Mouse (Mus musculus): ENCODE results near the gene Satb2. TPM values are rescaled to one million over a fixed set of nuclear protein-coding genes. Genes with fewer than 3 reads are reported as not detected.

The Satb2 gene
- polyA plus RNA-seq, 1 experiment from 2014 or later = 1.2 TPM

DNA sequence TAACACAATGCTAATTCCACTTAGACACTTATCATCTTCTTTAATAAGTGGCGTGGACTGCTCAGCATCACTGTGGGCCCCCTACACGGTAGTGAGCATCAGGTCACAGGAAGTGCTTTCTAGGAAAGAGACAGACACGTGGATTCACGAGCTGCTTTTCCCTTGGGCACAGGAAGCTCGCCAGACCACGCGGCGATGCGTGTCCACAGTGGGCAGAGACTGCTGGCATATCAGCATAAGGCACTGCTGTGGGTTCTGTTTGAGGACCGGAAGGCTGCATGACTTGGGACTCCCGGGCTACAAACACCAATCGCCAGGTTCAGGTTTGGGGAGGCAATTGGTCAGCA lies 22.7 kb downstream of the Satb2 start:
- Histone ChIP-seq H3K4me3 (replicated peaks) (no peak overlapping the region), H3K9me3 (replicated peaks) (no peaks in the 10 kb centered on the region), H3K27ac (replicated peaks) (no peak overlapping the region), H3K36me3 (no peaks in the 10 kb centered on the region), H3K4me1 (no peaks in the 10 kb centered on the region), H3K9ac (replicated peaks) (no peak overlapping the region), H3K4me2 (no peak overlapping the region), H3K27me3 (replicated peaks) (no peaks in the 10 kb centered on the region)
- ATAC-seq (ENCODE audit: low FRiP score) = no peak
- WGBS = 79% methylated on average over 12 of the region's 12 CpGs

DNA sequence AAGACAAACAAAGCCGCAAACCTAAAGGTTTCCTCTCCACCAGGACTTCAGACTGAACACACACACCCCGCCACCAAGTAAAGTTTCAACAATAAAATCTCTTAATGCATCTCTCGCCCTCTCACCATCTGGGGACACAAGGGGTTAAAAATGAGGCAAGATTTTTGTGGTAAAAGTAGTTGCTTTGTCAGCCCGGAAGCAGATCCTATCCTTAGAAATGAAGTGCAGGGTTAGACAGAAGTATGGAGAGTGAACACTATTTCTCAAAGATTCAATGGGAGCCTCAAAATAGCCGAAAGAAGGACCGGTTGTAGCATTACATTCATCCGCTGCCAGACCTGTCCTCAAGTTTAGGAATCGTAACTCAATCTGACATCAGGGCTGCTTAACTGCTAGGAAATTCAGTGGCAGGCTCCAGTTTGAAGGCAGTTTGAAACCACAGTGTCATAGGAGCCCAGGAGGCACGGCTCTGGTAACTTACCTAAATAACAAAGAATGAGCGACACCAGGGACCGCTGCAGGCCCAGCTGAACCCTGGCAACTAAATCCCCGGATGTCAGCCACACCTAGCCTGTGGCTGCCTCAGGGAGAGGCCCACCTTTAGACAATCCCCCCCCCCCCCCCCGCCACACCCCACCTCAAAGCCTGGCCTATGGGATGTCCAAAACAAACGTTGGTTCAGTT lies 23.3 kb downstream of the Satb2 start:
- no peak overlapping the region for H3K9ac ChIP-seq (replicated peaks)
- no peak for ATAC-seq (ENCODE audit: low FRiP score)
- no peaks in the 10 kb centered on the region for H3K36me3 ChIP-seq
- no peaks in the 10 kb centered on the region for H3K9me3 ChIP-seq (replicated peaks)
- H3K4me2 ChIP-seq = no peak overlapping the region
- H3K4me1 ChIP-seq = no peaks in the 10 kb centered on the region
- H3K27ac ChIP-seq (replicated peaks) = no peak overlapping the region
- WGBS = 72% methylated on average over 14 of the region's 14 CpGs
- no peaks in the 10 kb centered on the region for H3K27me3 ChIP-seq (replicated peaks)
- H3K4me3 ChIP-seq (replicated peaks) = no peak overlapping the region

DNA sequence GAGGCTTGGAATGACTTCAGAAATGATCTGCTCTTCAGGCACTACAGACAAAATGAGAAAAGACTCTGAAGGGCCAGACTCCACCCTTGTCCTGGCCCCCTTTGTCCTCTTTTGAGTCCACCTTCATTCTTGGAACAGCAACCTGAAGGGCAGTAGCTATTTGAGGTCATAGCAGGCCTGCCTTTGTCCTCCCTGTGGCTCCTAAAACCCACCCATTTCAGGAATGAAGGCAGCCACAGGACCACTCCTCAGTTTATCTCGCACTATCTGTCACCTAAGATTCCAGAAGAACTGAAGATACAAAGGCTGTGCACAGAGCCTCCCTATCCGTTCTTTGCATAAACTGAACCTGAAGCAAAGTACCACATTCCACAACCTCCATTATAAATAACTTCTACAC lies 24.9 kb downstream of the Satb2 start:
- H3K4me1 ChIP-seq = no peaks in the 10 kb centered on the region
- no peaks in the 10 kb centered on the region for H3K27me3 ChIP-seq (replicated peaks)
- no peaks in the 10 kb centered on the region for H3K9me3 ChIP-seq (replicated peaks)
- WGBS = 92% methylated on average over 2 of the region's 2 CpGs
- no peak overlapping the region for H3K4me2 ChIP-seq
- H3K4me3 ChIP-seq (replicated peaks) = no peak overlapping the region
- no peak for ATAC-seq (ENCODE audit: low FRiP score)
- no peak overlapping the region for H3K27ac ChIP-seq (replicated peaks)
- no peak overlapping the region for H3K9ac ChIP-seq (replicated peaks)
- no peaks in the 10 kb centered on the region for H3K36me3 ChIP-seq

DNA sequence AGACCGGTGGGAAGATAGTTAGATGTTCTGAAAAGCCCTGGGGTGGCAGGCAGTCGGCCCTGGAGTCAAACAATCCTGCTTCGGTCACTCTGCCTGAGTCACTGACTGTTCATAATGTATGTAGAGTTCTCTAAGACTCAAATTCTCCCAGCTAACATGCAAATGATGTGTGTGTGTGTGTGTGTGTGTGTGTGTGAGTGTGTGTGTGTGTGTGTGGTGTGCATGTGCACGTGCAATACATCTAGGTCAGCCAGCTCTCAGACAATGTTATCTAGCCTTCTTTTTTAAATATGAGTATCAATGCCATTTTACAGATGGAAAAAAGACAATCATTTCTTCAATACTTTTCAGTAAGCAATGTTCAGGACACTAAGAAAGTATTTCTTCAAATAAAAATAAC lies 26.5 kb downstream of the Satb2 start:
- Histone ChIP-seq H3K9ac (replicated peaks) (no peak overlapping the region), H3K27ac (replicated peaks) (no peak overlapping the region), H3K36me3 (no peaks in the 10 kb centered on the region), H3K4me2 (no peak overlapping the region), H3K27me3 (replicated peaks) (no peaks in the 10 kb centered on the region), H3K4me3 (replicated peaks) (no peak overlapping the region), H3K4me1 (no peaks in the 10 kb centered on the region), H3K9me3 (replicated peaks) (no peaks in the 10 kb centered on the region)
- WGBS = 83% methylated on average over 4 of the region's 4 CpGs
- no peak for ATAC-seq (ENCODE audit: low FRiP score)

DNA sequence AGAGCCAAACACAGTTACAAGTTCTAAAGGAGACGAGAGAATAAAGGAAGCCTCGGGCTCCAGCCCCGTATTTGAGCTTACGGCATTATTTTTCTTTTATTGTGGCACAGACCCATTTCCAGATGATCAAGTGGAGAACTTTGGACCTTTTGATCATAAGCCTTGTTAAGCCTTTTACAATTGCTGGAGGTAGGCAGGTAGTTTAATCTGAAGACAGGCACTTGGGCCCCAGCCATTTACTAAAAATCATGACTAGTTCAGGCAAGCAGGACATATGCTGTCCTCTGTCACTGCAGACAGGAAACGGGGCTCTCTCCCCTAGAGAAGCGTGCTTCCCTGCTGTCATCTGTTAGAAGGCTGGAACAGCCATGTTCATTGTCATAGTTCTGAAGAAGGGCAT lies 26.9 kb downstream of the Satb2 start:
- H3K27ac ChIP-seq (replicated peaks) = no peak overlapping the region
- H3K4me1 ChIP-seq = no peaks in the 10 kb centered on the region
- H3K9ac ChIP-seq (replicated peaks) = no peak overlapping the region
- H3K9me3 ChIP-seq (replicated peaks) = no peaks in the 10 kb centered on the region
- H3K4me2 ChIP-seq = no peak overlapping the region
- H3K27me3 ChIP-seq (replicated peaks) = no peaks in the 10 kb centered on the region
- 69% methylated on average over 6 of the region's 6 CpGs for WGBS
- H3K4me3 ChIP-seq (replicated peaks) = no peak overlapping the region
- H3K36me3 ChIP-seq = no peaks in the 10 kb centered on the region
- no peak for ATAC-seq (ENCODE audit: low FRiP score)

DNA sequence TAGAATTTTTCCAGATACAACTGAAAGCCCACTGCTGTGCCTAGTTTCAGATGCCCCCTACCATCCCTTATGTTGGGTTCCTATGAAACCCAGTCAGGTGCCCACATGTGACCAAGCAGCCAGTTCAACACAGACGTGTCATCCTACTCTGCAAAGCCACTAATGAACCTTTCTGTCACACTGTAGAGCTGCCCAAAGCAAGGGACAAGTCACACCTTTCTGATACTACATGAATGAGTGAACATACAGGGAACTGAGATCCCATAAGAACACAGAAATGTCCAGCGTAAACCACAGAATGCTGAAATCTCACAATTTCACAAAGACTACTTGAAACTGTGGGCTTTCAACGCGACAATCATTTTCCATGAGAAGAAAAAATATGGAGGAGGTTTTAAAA lies 39.0 kb downstream of the Satb2 start:
- Histone ChIP-seq H3K9me3 (replicated peaks) (no peaks in the 10 kb centered on the region), H3K36me3 (no peaks in the 10 kb centered on the region), H3K4me3 (replicated peaks) (no peak overlapping the region), H3K4me1 (no peaks in the 10 kb centered on the region), H3K27me3 (replicated peaks) (no peaks in the 10 kb centered on the region), H3K4me2 (no peak overlapping the region), H3K9ac (replicated peaks) (no peak overlapping the region), H3K27ac (replicated peaks) (no peak overlapping the region)
- ATAC-seq (ENCODE audit: low FRiP score) = no peak
- 94% methylated on average over 4 of the region's 4 CpGs for WGBS

DNA sequence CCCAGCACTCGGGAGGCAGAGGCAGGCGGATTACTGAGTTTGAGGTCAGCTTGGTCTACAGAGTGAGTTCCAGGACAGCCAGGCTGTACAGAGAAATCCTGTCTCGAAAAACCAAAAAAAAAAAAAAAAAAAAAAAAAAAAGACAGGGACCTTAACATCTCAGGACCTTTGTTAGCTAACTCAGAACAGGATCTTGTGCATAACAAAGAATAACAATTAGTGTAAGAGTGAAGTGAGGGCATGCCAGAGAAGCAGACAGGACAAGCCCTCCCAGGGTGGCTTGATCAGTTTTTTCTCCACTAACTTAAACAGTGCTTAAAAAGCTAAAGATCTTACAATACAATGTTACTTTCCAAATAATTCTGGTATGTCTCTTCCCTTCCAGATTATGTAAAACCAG lies 40.0 kb downstream of the Satb2 start:
- Histone ChIP-seq H3K9ac (replicated peaks) (no peak overlapping the region), H3K4me2 (no peak overlapping the region), H3K27me3 (replicated peaks) (no peaks in the 10 kb centered on the region), H3K4me1 (no peaks in the 10 kb centered on the region), H3K4me3 (replicated peaks) (no peak overlapping the region), H3K27ac (replicated peaks) (no peak overlapping the region), H3K36me3 (no peaks in the 10 kb centered on the region), H3K9me3 (replicated peaks) (no peaks in the 10 kb centered on the region)
- ATAC-seq (ENCODE audit: low FRiP score) = no peak
- WGBS = 86% methylated on average over 3 of the region's 3 CpGs

DNA sequence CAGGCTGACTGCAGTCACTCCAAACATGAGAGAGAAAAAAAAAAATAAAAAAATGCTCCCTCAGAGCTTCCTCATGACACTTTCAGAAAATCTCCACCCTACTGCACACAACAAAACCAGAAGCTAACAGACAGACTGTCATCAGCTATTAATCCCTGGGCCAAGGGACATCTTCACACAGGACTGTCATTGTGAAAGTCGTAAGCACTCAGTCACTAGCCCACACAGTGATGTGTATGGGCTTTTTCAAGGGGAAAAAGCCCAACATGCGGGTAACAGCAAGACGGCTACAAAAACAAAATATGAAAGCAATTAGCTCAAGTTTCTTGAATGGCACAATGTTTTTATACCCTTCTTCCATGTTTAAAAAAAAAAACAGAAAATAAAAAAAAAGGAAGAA lies 41.9 kb downstream of the Satb2 start:
- Histone ChIP-seq H3K9ac (replicated peaks) (no peak overlapping the region), H3K4me2 (no peak overlapping the region), H3K4me3 (replicated peaks) (no peak overlapping the region), H3K9me3 (replicated peaks) (no peaks in the 10 kb centered on the region), H3K27me3 (replicated peaks) (no peaks in the 10 kb centered on the region), H3K27ac (replicated peaks) (no peak overlapping the region), H3K4me1 (no peaks in the 10 kb centered on the region), H3K36me3 (no peaks in the 10 kb centered on the region)
- WGBS = 75% methylated on average over 3 of the region's 3 CpGs
- no peak for ATAC-seq (ENCODE audit: low FRiP score)

DNA sequence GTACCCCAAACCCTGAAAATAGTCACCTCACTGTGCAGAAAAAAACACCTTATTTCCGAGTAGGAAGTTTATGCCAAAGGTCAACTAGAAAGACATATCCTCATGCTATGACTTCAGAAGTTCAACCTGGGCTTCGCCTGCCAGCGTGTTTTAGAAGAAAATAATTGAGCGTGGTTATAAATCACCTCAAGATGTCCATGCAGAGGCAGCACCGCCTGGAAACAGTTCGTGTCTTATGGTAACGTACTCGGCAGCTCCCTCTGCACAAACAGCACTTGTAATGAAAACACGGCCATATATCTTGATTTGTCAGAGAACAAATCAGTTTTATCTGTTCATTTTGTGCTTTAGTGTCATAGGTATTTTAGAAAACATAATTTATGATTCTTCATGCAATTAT lies 44.6 kb downstream of the Satb2 start:
- Histone ChIP-seq H3K9ac (replicated peaks) (no peak overlapping the region), H3K4me1 (no peaks in the 10 kb centered on the region), H3K27me3 (replicated peaks) (no peaks in the 10 kb centered on the region), H3K27ac (replicated peaks) (no peak overlapping the region), H3K9me3 (replicated peaks) (no peaks in the 10 kb centered on the region), H3K4me2 (no peak overlapping the region), H3K36me3 (no peaks in the 10 kb centered on the region), H3K4me3 (replicated peaks) (no peak overlapping the region)
- WGBS = 60% methylated on average over 9 of the region's 9 CpGs
- ATAC-seq (ENCODE audit: low FRiP score) = no peak

DNA sequence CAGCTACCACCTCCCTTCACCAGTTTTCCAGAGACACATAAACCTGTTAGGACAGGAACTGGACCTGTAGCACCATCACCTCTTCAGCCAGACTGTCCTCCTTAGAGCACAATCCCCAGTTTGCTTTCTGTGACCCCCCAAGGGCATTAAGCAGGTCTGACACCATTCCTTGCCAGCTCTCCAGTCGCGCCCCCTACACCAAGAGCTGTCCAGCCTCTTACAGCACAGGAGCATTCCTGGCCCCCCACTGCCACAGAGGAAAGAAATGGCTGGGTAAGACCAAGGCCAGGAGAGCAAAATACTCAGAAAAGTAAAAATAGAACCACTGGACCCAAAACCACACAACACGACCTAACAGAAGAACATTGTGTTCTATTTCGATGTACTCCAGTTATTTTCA lies 48.4 kb downstream of the Satb2 start:
- Histone ChIP-seq H3K27ac (replicated peaks) (no peak overlapping the region), H3K4me1 (no peaks in the 10 kb centered on the region), H3K4me2 (no peak overlapping the region), H3K4me3 (replicated peaks) (no peak overlapping the region), H3K36me3 (no peaks in the 10 kb centered on the region), H3K9me3 (replicated peaks) (no peaks in the 10 kb centered on the region), H3K9ac (replicated peaks) (no peak overlapping the region), H3K27me3 (replicated peaks) (no peaks in the 10 kb centered on the region)
- WGBS = 84% methylated on average over 4 of the region's 4 CpGs
- no peak for ATAC-seq (ENCODE audit: low FRiP score)

DNA sequence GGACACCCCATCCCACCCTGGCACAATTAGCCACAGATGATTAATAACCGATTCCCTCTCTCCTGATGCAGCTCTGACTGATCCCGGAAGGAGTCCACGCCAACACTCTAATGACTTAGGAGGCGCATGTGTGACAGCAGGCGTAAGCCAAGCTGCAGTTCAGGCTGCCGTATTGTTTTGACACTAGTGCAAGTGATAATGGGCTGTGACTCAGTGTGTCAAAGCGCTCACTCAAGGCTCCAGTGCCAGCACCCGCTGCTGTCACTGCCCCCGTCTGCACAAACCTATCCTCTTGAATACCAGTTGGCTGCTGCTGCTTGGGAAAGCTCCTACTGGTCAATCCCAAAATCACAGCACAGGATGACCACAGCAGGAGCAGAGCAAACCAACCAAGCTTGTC lies 49.7 kb downstream of the Satb2 start:
- no peak overlapping the region for H3K4me3 ChIP-seq (replicated peaks)
- no peak overlapping the region for H3K4me2 ChIP-seq
- H3K36me3 ChIP-seq = no peaks in the 10 kb centered on the region
- no peak for ATAC-seq (ENCODE audit: low FRiP score)
- WGBS = 77% methylated on average over 9 of the region's 9 CpGs
- H3K4me1 ChIP-seq = no peaks in the 10 kb centered on the region
- H3K27ac ChIP-seq (replicated peaks) = no peak overlapping the region
- H3K27me3 ChIP-seq (replicated peaks) = no peaks in the 10 kb centered on the region
- H3K9ac ChIP-seq (replicated peaks) = no peak overlapping the region
- H3K9me3 ChIP-seq (replicated peaks) = no peaks in the 10 kb centered on the region

DNA sequence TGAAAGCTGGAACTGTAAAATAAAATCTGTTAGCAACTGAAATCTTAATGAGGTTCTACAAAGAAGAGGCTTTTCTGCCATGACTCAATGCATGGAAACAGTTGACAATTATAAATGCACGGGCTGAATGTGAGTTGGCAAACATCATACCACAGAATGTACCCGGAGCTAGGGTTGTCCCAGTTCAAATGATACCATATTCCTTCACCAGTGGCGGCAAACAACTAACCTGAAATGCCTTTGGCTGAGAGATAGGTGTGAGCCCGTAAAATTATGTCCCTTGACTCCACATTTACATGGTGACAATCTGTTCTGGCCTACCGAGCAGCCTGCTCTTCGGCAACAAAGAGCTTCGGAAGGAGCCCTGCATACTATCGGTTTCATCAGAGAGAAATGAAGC lies 58.0 kb downstream of the Satb2 start:
- H3K36me3 ChIP-seq = no peaks in the 10 kb centered on the region
- H3K9ac ChIP-seq (replicated peaks) = no peak overlapping the region
- H3K4me3 ChIP-seq (replicated peaks) = no peak overlapping the region
- no peak overlapping the region for H3K27ac ChIP-seq (replicated peaks)
- no peak overlapping the region for H3K4me2 ChIP-seq
- no peak for ATAC-seq (ENCODE audit: low FRiP score)
- no peaks in the 10 kb centered on the region for H3K27me3 ChIP-seq (replicated peaks)
- 80% methylated on average over 8 of the region's 8 CpGs for WGBS
- H3K9me3 ChIP-seq (replicated peaks) = no peaks in the 10 kb centered on the region
- no peaks in the 10 kb centered on the region for H3K4me1 ChIP-seq

DNA sequence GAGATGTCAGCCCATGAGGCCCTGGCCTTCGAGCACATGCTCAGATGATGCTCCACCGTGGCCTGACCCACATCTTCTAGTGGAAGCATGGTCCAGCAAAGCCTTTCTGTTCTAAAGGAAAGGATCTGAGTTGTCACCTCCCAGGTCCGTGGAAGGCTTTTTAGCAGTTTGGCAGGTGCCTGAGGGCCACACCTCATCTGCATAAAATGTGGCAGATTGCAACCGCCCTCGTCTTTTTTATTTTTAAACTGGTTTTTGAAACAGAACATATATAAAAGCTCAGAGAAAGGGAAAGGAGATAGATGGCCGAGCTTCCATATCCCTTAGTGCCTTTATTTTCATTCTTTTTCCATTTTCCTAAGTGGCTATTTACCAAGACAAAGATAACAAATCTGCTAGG lies 64.2 kb downstream of the Satb2 start:
- Histone ChIP-seq H3K9me3 (replicated peaks) (no peaks in the 10 kb centered on the region), H3K9ac (replicated peaks) (no peak overlapping the region), H3K36me3 (no peaks in the 10 kb centered on the region), H3K27me3 (replicated peaks) (no peaks in the 10 kb centered on the region), H3K4me2 (no peak overlapping the region), H3K27ac (replicated peaks) (no peak overlapping the region), H3K4me3 (replicated peaks) (no peak overlapping the region), H3K4me1 (no peaks in the 10 kb centered on the region)
- WGBS = 87% methylated on average over 6 of the region's 6 CpGs
- ATAC-seq (ENCODE audit: low FRiP score) = no peak

All from neural tube, embryonic 15.5 days (tissue).